Mouse (Mus musculus): ENCODE results near the gene 1700025G04Rik. TPM values are rescaled to one million over a fixed set of nuclear protein-coding genes. Genes with fewer than 3 reads are reported as not detected.
A peak's percentile ranks its signal among the peaks of the same experiment; 100 is the strongest.

The 1700025G04Rik gene
- polyA plus RNA-seq, 1 experiment from 2014 or later, result 29.1 TPM

DNA sequence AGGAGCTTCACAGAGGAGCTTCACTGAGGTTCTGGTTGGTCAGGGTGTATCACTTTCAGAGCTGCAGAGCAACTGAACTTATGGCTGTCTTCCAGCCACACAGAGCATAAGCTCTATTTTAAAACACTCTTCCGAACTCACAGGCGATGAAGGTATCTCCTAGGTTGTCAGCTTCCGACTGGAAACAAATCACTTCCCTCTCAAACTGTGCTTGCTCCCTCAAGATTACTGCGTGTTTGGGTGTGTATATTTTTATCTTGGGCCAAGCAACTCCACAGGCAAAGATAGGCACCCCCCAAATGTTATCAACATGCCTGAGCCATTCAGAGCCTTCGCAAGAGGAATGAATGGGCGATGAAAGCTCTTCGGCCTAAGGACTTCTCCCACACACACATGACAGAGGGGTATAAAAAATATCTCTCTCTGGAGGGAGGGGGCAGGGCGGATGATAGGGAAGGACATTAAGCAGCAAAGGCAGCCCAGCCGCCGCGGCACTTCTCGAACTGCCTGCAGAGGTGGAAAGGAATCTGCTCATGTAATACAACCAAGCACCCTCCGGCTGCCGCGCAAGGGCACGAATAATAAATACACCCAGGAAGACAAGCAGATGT lies 1.0 kb downstream of the 1700025G04Rik start:
- Histone ChIP-seq H3K4me1 (peaks cover 58% of the 10 kb centered on the region), H3K27ac (peak overlapping the region; percentile 96)
- 2% methylated on average over 16 of the region's 16 CpGs for WGBS

DNA sequence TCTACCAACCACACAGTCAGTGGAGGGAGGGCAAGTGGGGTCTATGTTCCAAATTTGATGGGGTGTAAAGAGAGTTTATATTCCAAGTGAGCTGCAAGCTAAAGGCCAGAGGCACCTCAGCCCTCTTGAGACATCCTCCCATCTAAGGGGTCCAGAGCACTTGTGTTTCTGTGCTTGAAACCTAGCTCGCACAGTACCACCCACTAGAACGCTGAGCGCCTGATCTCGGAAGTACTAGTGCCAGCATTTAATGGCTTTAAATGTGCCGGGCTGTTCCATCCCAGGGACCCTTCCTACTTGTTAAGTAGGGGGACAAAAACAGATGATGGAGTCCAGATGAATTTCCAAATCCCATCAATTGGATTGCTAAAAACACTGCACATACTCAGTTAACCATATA lies 1.9 kb downstream of the 1700025G04Rik start:
- ATAC-seq, result no peak

More for the DNA sequence above, 1.0 kb downstream of the 1700025G04Rik start:
- no peak for ATAC-seq
- peak overlapping the region; percentile 81 for H3K4me2 ChIP-seq
- H3K9me3 ChIP-seq (replicated peaks), result no peaks in the 10 kb centered on the region
- peak overlapping the region; percentile 87 for H3K4me3 ChIP-seq
- H3K9ac ChIP-seq, result peak overlapping the region; percentile 97
- no peaks in the 10 kb centered on the region for H3K36me3 ChIP-seq (ENCODE audit: poor library complexity, severe bottlenecking)
- H3K27me3 ChIP-seq, result no peaks in the 10 kb centered on the region

DNA sequence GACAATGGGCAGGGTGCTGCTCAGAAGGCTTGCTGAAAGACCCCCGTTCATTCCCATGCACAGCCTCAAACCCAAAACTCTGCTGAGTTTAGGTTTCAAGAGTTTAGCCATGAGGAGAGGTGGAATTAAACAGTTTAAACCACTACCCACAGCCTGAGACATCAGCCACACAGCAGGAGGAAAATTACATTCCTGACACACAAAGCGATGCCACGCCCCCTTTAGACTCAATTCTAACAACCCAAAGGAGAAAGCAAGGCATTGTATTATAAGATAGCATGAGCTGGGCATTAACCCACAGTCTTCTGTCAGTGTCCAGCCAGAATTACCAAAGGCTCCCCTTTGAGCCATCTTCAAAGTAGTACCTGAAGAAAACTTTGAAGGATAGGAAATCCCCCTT lies 3.0 kb downstream of the 1700025G04Rik start:
- H3K4me2 ChIP-seq, result peak overlapping the region; percentile 81
- H3K36me3 ChIP-seq (ENCODE audit: poor library complexity, severe bottlenecking), result no peaks in the 10 kb centered on the region
- ATAC-seq, result no peak
- peaks cover 76% of the 10 kb centered on the region for H3K4me1 ChIP-seq
- H3K9ac ChIP-seq, result no peak overlapping the region
- H3K9me3 ChIP-seq (replicated peaks), result no peaks in the 10 kb centered on the region
- WGBS, result 17% methylated on average over 3 of the region's 3 CpGs
- peak overlapping the region; percentile 87 for H3K4me3 ChIP-seq
- H3K27ac ChIP-seq, result no peak overlapping the region
- no peaks in the 10 kb centered on the region for H3K27me3 ChIP-seq

More for the DNA sequence above, 1.9 kb downstream of the 1700025G04Rik start:
- Histone ChIP-seq H3K4me3 (peak overlapping the region; percentile 87), H3K27ac (no peak overlapping the region), H3K36me3 (ENCODE audit: poor library complexity, severe bottlenecking) (no peaks in the 10 kb centered on the region), H3K27me3 (no peaks in the 10 kb centered on the region), H3K4me2 (peak overlapping the region; percentile 81), H3K9me3 (replicated peaks) (no peaks in the 10 kb centered on the region), H3K4me1 (peaks cover 65% of the 10 kb centered on the region), H3K9ac (peak overlapping the region; percentile 97)
- WGBS, result 44% methylated on average over 5 of the region's 5 CpGs

DNA sequence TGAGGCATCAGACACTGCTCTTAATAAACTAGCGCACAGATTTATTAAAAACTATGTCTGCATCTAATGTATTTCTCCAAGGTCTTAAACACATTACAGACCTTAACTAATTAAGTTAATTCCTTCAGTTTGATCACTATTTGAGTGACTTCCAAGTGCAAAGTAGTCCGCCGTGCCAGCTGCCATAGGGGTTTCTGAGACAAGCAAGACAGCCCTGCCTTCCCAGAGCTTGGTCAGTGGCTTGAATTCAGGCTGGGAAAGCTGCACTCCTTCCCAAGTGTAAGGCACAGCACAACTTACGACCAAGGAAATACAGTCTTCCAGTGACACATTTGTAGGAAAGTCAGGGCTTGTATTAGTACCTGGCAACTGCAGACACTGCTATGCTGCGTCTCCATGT lies 4.4 kb downstream of the 1700025G04Rik start:
- Histone ChIP-seq H3K9me3 (replicated peaks) (no peaks in the 10 kb centered on the region), H3K27ac (no peak overlapping the region), H3K4me1 (peaks cover 69% of the 10 kb centered on the region), H3K27me3 (no peaks in the 10 kb centered on the region), H3K4me2 (peak overlapping the region; percentile 26; the same call in 1 of the 2 replicates), H3K36me3 (ENCODE audit: poor library complexity, severe bottlenecking) (no peaks in the 10 kb centered on the region), H3K4me3 (no peak overlapping the region), H3K9ac (no peak overlapping the region)
- no peak for ATAC-seq
- WGBS, result 68% methylated on average over 5 of the region's 5 CpGs

DNA sequence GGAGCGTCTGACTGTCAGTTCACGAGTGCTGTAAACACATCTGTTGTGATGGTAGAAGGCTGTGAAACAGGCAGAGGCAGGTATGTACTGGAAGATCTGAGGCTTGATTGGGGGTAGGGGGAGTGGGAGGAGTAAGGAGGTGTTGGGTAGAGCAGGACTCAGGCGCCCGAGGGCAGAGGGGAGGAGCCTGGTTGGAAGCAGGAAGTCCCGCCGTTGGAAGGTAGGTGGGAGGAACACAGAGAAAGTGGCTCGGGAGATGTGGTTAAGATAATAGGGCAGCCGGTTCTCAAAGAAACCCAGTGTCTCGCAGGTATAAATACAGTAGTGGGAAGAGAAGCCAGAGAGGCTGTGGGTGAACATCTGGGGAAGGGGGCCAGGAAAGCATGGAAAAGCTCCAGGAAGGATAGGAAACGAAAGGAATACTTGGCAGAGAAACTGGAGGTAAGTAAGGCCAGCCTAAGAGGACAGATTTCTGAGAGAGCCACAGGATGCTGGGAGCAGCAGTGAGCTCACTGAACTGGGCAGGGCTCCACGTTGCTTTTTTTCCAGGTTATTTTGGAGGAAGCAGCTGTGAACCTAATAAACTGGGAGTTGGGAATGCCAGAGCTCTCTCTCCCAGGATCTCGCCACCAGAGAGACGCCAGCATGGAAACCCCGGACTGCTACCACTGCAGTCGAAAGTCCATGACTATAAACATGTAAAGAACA lies 5.1 kb downstream of the 1700025G04Rik start:
- no peak overlapping the region for H3K4me3 ChIP-seq
- 30% methylated on average over 15 of the region's 15 CpGs for WGBS
- no peak overlapping the region for H3K27ac ChIP-seq
- no peaks in the 10 kb centered on the region for H3K36me3 ChIP-seq (ENCODE audit: poor library complexity, severe bottlenecking)
- ATAC-seq, result no peak
- peak overlapping the region; percentile 32 for H3K4me2 ChIP-seq
- no peaks in the 10 kb centered on the region for H3K27me3 ChIP-seq
- H3K4me1 ChIP-seq, result peaks cover 69% of the 10 kb centered on the region
- no peak overlapping the region for H3K9ac ChIP-seq
- H3K9me3 ChIP-seq (replicated peaks), result no peaks in the 10 kb centered on the region

DNA sequence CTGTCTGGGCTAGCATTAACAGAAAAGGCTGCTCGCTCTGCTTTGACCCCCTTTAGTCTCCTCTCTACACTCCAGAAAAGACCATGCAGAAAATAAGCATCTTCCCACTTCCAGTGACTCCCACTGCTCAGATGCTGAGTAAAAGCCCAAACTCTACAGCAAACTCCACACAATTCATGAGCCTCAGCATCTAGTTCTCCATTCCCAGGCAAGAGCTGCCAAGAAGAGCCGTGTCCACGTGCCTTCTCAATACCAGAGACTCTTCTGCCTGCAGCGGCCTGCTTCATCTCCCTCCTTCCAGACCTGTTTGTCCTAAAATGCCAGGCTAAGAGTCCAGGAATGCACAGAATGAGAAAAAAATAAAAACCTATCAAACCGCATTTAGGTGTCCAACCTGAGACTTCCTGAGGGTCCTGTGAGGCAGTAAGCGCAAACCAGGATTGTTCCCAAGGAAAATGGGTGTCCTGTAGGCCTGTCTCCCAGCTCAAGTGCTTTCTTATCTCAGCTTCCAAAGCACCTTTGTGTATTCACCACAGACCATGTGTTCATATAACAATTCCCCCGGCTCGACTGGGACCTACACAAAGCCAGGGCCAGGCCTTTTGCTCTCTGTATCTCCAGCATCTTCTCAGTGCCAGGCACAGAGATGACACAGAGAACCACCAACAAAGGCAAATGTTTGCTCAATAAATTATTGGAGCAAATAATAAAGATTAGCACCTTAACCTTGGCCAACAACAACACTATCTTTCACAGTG lies 7.8 kb downstream of the 1700025G04Rik start:
- no peaks in the 10 kb centered on the region for H3K9me3 ChIP-seq (replicated peaks)
- peaks cover 54% of the 10 kb centered on the region for H3K4me1 ChIP-seq
- no peaks in the 10 kb centered on the region for H3K27me3 ChIP-seq
- 75% methylated on average over 8 of the region's 8 CpGs for WGBS
- H3K4me3 ChIP-seq, result no peak overlapping the region
- H3K4me2 ChIP-seq, result no peak overlapping the region
- H3K27ac ChIP-seq, result no peak overlapping the region
- H3K9ac ChIP-seq, result no peak overlapping the region
- no peak for ATAC-seq
- no peaks in the 10 kb centered on the region for H3K36me3 ChIP-seq (ENCODE audit: poor library complexity, severe bottlenecking)

DNA sequence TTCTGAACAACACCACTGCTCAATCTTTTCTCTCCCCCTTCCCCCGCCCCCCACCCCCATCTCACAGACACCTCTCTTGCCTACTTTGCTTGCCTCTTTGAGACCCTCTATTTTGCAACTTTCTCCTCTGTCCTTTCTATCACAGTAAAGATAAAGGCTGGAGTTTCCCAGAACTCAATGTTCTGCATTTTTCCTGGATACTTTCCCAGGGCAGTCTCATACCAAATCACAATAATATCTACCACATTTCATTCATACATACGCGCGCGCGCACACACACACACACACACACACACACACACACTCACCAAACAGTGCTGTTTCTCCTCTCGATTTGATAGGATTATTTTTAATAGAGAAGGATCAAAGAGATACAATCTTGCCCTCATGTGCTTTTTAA lies 8.8 kb downstream of the 1700025G04Rik start:
- Histone ChIP-seq H3K36me3 (ENCODE audit: poor library complexity, severe bottlenecking) (no peaks in the 10 kb centered on the region), H3K9ac (no peak overlapping the region), H3K4me3 (no peak overlapping the region), H3K9me3 (replicated peaks) (no peaks in the 10 kb centered on the region), H3K27me3 (no peaks in the 10 kb centered on the region), H3K4me1 (peaks cover 48% of the 10 kb centered on the region), H3K4me2 (no peak overlapping the region), H3K27ac (no peak overlapping the region)
- 94% methylated on average over 7 of the region's 7 CpGs for WGBS
- ATAC-seq, result no peak

DNA sequence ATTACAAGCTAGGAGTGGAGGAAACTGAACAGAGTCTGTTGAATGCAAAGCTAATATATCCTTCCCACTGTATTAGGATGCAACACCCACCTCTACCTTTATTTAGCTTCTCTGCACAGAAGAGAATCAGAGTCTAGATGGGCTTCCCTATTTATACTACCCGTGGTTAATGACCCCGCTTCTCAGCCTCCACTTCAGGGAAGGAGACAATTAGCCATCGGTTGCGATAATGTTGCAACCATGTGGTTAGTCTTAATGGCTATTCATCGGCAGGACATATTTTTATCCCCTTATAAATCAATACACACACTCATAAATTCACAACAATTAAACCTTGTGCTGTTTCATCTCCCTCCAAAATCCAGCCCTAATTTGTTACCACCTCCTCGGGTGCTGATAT lies 9.7 kb downstream of the 1700025G04Rik start:
- Histone ChIP-seq H3K4me1 (peaks cover 48% of the 10 kb centered on the region), H3K27me3 (no peaks in the 10 kb centered on the region), H3K9ac (no peak overlapping the region), H3K4me2 (no peak overlapping the region), H3K36me3 (ENCODE audit: poor library complexity, severe bottlenecking) (no peaks in the 10 kb centered on the region), H3K9me3 (replicated peaks) (no peaks in the 10 kb centered on the region), H3K27ac (no peak overlapping the region), H3K4me3 (no peak overlapping the region)
- ATAC-seq, result no peak
- 77% methylated on average over 6 of the region's 6 CpGs for WGBS

DNA sequence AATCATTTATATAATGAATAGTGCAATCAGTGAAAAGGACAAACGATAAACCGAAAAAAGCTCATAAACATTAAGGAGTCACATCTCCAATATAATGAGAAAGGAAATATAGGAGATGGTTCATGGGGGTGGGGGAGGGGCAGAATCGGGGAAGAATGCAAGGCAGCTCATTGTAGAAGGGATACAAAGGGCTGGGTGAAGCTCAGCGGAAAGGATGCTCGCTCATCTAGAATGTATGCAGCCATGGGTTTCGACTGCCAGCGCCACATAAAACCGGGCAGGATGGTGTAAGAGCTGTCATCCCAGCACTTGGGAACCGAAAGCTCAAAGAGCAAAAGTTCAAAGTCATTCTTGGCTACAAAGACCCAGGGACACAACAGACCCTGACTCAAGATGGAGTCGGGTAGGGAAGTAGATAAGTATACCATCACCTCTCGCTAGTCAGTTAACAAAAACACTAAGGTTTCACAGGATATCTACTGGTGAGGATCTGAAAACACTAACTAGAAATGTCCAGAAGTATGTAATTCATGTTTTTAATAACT lies 12.7 kb downstream of the 1700025G04Rik start:
- H3K27me3 ChIP-seq, result no peaks in the 10 kb centered on the region
- no peak overlapping the region for H3K9ac ChIP-seq
- H3K27ac ChIP-seq, result no peak overlapping the region
- peak; percentile 65; the same call in 1 of the 2 replicates for ATAC-seq
- peaks cover 26% of the 10 kb centered on the region for H3K4me1 ChIP-seq
- 50% methylated on average over 11 of the region's 11 CpGs for WGBS
- no peaks in the 10 kb centered on the region for H3K9me3 ChIP-seq (replicated peaks)
- no peak overlapping the region for H3K4me2 ChIP-seq
- no peak overlapping the region for H3K4me3 ChIP-seq
- no peaks in the 10 kb centered on the region for H3K36me3 ChIP-seq (ENCODE audit: poor library complexity, severe bottlenecking)

DNA sequence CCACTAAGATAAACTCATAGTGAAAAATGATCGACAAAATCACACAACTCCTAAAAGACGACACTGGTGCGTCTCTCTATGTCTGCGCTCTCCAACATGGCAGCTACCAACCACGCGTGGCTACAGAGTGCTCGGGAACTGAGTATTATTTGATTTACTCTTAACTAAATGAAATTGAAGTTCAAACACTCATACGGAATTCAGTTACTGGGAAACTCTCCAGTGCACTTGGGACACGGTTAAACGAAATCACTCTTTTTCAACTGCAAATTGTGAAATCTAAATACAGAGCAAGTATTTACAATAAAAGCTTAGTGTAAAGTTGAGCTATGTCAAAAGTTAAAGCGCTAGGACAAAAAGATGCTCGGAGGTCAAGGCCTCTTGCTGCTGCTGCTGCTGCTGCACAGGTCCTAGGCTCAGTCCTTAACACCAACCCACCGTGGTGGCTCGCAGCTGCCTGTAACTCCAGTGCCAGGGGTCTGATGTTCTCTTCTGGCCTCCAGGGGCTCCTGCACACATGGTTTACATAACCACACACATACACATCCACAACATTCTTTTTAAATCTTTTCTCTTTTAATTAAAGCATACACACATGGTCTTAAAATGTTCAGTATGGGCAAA lies 13.6 kb downstream of the 1700025G04Rik start:
- no peak overlapping the region for H3K9ac ChIP-seq
- ATAC-seq, result 0 out of 2 replicates have a peak, but pooled peaks have one; percentile 4
- H3K9me3 ChIP-seq (replicated peaks), result no peaks in the 10 kb centered on the region
- no peak overlapping the region for H3K4me2 ChIP-seq
- H3K36me3 ChIP-seq (ENCODE audit: poor library complexity, severe bottlenecking), result no peaks in the 10 kb centered on the region
- no peak overlapping the region for H3K27ac ChIP-seq
- H3K4me1 ChIP-seq, result peaks cover 21% of the 10 kb centered on the region
- H3K27me3 ChIP-seq, result no peaks in the 10 kb centered on the region
- 86% methylated on average over 14 of the region's 14 CpGs for WGBS
- no peak overlapping the region for H3K4me3 ChIP-seq

DNA sequence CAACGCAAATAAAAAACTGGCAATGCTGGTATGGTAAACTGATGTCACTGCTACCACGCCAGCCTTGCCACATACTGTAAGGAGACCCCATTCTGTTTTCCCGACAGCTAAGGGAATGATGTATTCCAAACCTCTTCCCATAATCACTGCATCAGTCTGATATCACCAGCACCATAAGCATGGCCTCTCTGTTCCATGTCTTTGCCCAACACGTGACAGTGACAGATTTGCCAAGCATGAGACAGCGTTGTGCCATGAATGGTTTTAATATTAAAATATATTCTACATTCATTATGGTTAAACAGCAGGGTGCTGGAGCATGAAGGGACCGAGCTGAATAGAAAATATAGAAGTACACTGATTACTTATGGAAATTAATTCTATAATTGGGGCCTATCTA lies 14.2 kb downstream of the 1700025G04Rik start:
- Histone ChIP-seq H3K9me3 (replicated peaks) (no peaks in the 10 kb centered on the region), H3K4me2 (no peak overlapping the region), H3K9ac (no peak overlapping the region), H3K4me1 (peaks cover 21% of the 10 kb centered on the region), H3K36me3 (ENCODE audit: poor library complexity, severe bottlenecking) (no peaks in the 10 kb centered on the region), H3K27me3 (no peaks in the 10 kb centered on the region), H3K27ac (no peak overlapping the region), H3K4me3 (no peak overlapping the region)
- 82% methylated on average over 6 of the region's 6 CpGs for WGBS
- peak; percentile 46 for ATAC-seq

Data from forebrain, embryonic 13.5 days (tissue).